Mouse (Mus musculus) neural tube, embryonic 10.5 days (tissue): ENCODE data around the gene Sept10.

ENCODE experiments used
- DNase-seq: peaks from one replicate; pipeline ENCODE4 v3.0.0-alpha.2; 2017; ENCODE audit warnings: low spot score; ENCODE audit errors: extremely low spot score

Sept10 gene

GRCm38 (mm10) chr10:59229205-59229820, 7.7 kb upstream of the Sept10 start:
- DNase-seq: no peak

- DNase-seq: no peak
Observed at GRCm38 (mm10) chr10:59225137-59225536, 3.5 kb upstream of the Sept10 start.

- DNase-seq: no peak
Observed at GRCm38 (mm10) chr10:59223890-59224289, 2.2 kb upstream of the Sept10 start.

GRCm38 (mm10) chr10:59223301-59223700, 1.7 kb upstream of the Sept10 start:
- DNase-seq: no peak

GRCm38 (mm10) chr10:59222271-59223101, 839 bp upstream of the Sept10 start:
- DNase-seq: peak; percentile 49

GRCm38 (mm10) chr10:59220824-59221472, 699 bp downstream of the Sept10 start:
- no peak for DNase-seq

GRCm38 (mm10) chr10:59200011-59200410, 21.6 kb downstream of the Sept10 start:
- DNase-seq: no peak

GRCm38 (mm10) chr10:59196763-59197162, 24.9 kb downstream of the Sept10 start:
- DNase-seq: no peak

GRCm38 (mm10) chr10:59194891-59195290, 26.8 kb downstream of the Sept10 start:
- DNase-seq: no peak

GRCm38 (mm10) chr10:59182306-59182705, 39.3 kb downstream of the Sept10 start:
- no peak for DNase-seq

GRCm38 (mm10) chr10:59179620-59180019, 42.0 kb downstream of the Sept10 start:
- DNase-seq: no peak

- DNase-seq: no peak
Observed at GRCm38 (mm10) chr10:59172539-59172938, 49.1 kb downstream of the Sept10 start.

- no peak for DNase-seq
Observed at GRCm38 (mm10) chr10:59171042-59171441, 50.6 kb downstream of the Sept10 start.

- DNase-seq: peak; percentile 24
Observed at GRCm38 (mm10) chr10:59166104-59166944, 55.3 kb downstream of the Sept10 start.

GRCm38 (mm10) chr10:59162185-59162897, 59.3 kb downstream of the Sept10 start:
- no peak for DNase-seq

- DNase-seq: no peak
Observed at GRCm38 (mm10) chr10:59158627-59159026, 63.0 kb downstream of the Sept10 start.

- DNase-seq: no peak
Observed at GRCm38 (mm10) chr10:59152544-59153081, 69.0 kb downstream of the Sept10 start.

- DNase-seq: no peak
Observed at GRCm38 (mm10) chr10:59150938-59151657, 70.5 kb downstream of the Sept10 start.

GRCm38 (mm10) chr10:59149956-59150383, 71.7 kb downstream of the Sept10 start:
- DNase-seq: peak; percentile 47
